Mouse (Mus musculus): Measurements from ENCODE around the gene Tmem262.

Tmem262 gene

DNA sequence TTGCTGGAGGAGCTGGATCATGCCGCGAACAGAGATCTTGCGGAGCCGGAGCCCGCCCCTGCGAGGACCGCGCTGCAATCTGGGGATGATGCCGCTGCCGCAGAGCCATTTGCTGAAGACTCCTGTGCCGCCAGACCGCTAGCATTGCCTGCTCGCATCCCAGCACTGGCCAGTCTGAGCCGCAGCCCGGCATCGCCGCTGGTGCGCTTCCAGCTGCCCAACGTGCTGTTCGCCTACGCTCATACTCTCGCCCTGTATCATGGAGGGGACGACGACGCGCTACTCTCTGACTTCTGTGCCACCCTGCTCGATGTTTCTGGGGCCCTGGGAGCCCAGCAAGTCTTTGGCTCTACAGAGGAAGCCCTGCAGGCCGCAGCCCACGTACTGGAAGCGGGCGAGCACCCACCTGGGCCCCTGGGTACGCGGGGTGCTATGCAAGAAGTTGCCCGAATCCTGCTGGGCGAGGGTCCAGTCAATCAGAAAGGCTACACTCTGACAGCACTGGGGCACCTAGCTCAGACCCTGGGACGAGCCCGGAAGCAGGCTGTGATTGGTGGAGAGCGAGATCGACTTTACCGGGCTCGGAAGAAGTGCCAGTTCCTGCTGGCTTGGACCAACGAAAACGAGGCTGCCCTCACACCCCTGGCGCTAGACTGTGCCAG lies 18.1 kb upstream of the Tmem262 start:
- peak; percentile 32 for DNase-seq

DNA sequence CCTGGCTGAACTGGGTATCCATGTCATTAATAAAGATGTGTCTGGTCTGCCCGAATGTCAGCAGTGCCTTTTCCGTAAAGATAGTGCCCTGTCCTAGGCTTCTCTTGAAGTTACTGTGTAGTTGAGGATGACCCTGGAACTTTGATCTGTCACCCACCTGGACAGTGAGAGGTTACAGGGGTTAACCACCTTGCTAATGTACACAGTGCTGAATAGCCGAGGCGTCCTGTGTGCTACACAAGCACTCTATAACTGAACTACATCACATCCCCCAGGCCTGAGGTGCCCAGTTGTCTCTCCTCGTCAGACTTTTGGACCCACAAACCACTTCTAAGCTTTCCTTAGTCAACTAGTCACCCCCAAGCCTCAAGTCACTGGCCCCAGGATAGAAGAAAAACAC lies 17.4 kb upstream of the Tmem262 start:
- DNase-seq = no peak

DNA sequence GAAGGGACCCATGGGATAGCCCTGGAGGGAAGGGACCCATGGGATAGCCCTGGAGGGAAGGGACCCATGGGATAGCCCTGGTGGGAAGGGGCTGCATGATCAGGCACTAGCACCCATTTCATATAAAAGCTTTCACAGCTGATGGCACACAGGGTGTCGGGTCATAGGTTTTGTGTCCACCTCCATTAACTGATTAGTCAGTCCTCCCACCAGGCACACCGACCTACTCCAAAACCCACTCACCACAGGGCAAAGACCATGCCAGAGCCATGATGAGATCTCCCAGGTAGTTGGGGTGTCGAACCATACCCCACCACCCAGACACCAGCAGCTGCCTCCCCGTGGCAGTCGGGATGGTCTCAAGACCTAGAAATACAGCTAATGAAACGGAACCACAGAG lies 16.8 kb upstream of the Tmem262 start:
- DNase-seq = no peak

DNA sequence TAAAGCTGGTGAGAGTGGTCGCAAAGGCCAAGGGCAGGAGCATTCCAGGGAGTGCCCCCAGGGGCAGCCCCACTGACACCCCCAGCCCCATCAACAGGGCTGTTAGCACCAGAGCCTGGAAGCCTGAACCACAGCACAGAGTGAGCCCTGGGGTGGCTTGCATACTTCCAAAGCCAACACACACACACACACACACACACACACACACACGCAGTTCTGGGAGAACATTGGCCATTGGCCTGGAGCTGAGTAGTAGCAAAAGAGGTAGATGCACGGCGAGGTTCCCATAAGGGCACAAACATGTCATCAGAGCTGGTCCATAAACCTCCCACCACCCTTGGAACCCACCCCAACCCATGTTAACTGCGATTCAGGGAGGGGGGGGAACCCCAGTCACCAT lies 13.3 kb upstream of the Tmem262 start:
- DNase-seq = no peak

DNA sequence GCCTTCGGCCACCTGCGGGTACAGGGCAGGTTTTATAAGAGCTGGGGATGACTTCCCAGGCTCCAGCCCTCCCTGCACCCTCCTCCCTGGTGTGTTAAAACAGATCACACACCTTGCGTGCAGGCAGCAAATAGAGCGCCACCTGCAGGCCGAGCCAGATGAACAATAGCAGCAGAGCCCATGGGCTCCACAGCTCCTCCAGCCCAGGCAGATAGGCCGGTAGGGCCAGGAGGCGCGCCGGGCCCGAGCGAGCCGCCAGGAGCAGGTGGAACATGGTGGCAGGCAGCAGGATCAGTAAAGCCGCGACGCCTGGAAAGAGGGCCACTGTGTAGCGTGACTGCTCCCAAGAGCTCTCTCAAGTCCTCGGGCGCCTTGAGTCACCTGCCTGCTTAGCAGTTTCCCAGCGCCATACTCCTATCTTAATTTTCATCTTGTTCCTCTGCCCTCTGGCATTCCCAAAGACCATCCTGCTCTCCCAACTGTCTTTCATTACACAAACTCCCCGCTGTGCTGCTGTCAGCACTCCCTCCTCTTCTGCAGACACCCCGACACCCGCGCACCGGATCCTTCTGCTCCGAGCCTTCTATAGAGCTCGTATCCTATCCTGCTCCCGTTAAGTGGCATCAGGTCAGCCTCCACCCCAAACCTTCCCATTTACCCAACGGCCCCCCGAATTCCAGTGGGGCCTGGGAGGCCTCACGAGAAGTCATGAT lies 12.7 kb upstream of the Tmem262 start:
- peak; percentile 85 for DNase-seq

DNA sequence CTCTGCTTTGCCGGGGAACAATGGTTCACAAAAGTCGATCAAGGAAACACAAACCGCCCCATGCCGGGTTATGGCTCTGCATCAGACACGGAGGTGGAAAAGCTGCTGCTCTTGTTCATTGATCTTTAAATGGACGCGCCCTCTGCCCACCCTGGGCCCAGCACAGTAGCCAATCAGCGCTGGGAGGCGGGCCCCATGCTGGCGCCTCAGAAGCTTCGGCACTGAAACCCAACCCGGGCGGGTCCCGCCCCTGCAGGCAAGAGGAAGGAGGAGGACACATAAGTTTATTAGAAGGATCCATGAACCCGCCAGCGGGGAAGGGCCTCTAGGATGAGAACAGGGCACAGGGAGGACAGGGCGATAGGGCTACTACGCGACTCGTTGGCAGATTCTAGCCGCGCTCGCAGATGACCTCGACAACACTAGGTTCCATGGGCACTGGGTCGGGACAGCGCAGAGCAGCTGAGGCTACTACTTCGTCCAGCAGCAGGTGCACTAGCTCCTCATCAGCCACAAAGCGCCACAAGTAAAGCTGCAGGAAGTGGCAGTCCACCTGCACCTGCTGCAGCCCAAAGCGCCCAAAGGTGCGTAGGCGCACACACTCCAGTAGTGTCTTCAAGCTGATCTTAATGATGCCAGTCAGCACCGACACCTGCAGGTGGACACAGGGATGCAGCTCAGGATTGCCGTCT lies 12.0 kb upstream of the Tmem262 start, which contains the start of gene Tm7sf2:
TSS of gene Tm7sf2 (minus strand) at position 650 of the 692 bp plus-strand sequence.
- peak; percentile 91 for DNase-seq

DNA sequence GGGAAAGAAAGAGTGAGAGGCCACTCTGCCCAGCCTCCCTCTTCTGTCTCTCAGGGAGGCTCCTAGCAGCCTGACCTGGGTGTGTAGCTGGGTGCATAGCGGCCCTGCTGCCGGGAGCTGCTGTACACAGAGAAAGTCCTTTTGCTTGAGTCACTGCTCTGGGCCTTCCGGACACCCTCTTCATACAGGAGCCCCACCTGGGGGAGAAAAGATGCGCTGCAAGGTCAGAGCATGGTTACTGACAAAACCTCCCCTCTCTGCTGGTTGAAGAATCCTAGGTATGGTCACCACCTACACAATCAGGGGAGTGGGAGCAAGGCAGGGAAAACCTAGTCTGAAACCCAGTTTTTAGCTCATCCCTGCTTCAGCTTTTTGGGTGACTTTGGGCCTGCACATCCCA lies 10.9 kb upstream of the Tmem262 start:
- no peak for DNase-seq

DNA sequence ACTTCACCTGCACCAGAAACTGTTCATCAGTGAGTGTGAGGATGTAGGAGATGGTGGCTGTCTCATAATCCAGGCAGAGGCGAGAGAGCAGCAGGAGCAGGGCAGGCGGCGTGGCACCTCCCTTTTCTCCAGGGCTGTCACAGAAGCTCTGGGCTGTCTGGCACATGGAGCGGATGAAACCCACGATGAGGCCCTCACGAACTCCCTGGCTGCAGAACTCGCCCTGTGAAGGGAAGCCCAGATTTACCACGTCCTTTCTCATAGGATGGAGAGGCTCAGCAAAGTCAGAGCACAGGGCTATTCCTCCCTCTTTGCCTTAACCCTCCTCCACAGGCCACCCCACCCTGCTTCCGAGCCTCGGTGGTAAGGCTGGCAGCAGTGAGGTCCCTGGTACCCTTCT lies 10.0 kb upstream of the Tmem262 start:
- no peak for DNase-seq

DNA sequence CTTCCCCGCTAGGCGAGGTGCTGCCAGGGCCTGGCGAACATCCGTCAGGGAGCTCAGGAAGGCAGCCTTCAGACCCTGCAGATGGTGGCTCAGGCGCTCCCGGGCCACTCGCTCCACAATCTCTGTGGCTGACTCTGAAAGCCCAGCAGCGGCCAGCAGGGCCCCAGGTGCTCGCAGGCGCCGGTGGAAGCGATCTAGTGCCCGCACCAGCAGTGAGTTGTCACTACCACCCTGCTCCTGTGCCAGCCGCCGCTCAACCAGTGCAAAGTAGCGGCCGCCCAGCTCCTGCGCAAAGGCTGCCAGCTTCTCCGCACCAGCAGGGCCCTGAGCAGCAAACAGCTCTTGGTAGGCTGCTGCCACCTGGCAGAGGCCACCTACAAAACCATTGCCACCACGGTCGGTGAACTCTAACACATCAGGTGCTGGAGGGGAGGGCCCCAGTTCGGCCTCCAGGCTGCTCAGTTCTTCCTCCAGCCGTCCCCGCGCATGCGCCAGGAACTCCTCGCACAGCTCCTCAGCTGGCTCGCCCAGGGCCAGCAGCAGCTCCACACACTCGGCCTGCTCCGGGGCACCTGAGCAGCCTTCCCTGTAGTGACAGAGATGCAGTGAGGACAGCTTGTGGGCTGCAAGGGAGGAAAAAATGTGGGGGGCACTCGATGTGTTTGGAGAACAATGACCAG lies 9.1 kb upstream of the Tmem262 start:
- no peak for DNase-seq

DNA sequence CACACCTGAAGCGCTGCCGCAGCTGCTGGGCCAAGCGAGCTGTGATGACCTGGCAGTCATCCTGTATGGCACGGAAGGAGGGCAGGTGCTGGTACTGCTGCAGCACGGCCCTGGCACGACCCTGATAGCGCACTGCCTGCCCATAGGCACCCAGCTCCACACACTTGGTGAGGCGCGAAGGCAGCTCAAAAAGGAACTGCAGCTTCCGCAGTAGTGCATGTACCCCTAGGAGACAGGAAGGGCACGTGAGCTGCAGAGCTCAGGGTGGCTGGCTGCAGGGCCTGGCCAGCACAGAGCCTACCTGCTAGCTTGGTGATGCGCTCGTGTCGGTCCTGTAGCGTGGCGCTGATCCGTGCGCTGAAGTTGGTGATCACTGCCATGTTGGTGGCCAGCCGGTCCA lies 8.6 kb upstream of the Tmem262 start:
- DNase-seq = no peak

DNA sequence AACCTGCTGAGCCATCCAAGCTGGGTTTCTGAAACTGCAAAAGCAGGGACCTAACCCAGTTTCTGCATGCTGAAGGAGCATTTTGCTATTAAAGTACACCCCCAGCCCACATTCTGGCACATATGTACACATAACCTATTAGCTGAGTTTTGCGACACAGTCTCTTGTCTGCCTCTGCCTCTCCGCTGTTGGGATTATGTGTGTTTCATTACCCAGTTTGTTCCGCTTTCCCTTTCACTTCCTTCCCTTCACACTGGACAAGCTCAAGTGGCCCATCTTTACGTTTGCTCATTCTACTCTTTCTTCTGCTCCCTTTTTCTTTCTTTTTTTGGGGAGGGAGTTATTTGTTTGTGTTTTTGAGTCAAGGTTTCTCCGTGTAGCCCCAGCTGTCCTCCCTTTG lies 5.9 kb upstream of the Tmem262 start:
- no peak for DNase-seq

DNA sequence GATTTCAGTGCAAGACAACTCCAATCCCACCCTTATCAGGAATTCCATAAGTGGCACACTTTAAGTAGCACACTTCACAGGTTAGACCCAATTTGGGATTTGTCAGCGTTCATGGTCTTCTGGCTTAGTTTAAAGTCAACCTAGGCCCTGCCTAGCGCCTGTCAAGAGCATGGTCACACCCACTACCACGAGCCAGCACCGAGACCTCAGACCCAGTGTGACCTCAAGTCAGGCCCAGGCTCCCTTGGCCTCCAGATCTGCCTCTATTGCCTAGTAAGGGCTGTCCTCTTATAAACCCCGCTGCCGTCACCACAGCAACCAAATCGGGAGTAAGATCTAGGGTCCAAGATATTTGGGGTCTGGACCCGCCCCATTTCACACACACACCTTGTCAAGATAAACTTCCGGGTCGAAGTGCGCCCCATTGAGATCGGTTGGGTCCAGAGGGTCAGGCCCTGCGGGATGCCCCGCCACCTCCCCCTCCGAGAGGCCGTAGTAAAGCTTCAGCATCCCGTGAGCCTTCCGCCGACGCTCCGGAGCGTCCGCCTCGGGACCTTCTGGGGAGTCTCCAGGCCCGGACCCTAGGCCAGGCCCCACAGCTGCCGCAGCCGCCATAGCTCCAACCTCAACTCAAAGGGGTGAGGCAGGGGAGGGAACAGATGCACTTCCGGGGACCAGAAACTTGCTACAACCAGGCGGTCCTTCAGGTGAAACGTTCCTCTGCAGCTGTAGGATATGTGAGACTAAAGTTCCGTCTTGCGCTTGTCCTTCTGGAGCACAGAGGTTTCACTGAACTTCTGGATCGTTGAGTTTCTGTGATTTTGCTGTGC lies 3.1 kb upstream of the Tmem262 start, which contains the start of gene Vps51:
TSS of gene Vps51 (minus strand) at position 668 of the 830 bp plus-strand sequence.
- peak; percentile 88 for DNase-seq

DNA sequence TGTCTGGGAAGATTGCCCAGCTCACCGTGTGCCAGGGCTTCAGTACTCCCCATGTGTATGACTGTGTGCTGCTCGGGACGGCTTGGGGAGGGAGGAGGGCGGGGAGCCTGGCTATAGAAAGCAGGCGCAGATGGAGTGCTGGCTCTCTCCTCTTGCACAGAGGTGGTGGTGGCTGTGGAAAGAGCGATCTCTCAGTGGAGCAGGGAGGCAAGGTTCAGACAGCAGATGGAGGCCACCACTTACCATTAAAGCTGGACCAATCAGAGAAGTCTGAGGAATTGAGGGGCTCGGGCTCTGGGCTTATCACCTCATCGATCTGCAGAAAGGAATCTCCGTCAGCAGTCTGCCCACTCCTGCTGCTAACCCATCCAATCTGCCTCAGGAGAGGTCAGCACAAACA lies 2.3 kb downstream of the Tmem262 start, which contains the start of gene Gm28374:
TSS of gene Gm28374 (minus strand) at position 101 of the 400 bp plus-strand sequence.
- no peak for DNase-seq

DNA sequence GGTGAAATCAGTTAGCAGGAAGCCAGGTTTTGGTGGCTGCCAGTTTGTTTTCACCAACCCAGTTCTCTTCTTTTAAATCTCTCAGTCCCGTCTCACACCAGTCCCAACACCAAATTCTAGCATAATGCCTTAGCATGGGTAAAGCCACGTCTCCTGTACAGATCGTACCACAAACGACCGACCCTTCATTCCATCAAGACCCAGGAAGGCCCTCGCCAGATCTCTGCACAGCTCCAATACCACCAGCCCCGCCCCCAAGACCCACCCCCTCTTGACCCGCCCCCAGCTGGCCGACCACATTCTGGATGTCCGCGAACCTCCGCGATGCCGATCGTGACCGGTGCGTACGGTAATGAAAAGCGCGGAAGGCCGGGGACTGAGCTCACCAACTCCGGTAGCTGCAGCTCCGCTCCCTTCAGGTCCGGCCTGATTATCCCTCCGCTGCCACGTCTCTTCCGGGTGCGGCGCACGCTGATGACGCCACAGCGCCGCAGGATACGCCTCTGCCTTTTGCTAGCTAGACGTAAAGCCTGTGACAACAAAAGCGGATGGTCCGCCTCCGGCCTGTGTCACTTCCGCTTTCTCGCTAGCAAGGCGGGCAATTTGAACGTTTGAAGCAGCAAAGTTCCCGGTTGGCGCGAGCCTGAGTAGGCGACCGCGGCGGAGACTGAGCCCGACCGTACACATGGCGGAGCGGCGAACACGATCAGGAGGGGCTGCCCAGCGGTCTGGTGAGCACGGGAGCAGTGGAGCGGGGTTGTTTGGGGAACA lies 4.8 kb downstream of the Tmem262 start, which contains the start of the genes Zfpl1 and Cdca5:
TSS of gene Zfpl1 (minus strand) at position 479 of the 771 bp plus-strand sequence.
TSS of gene Cdca5 (plus strand) at position 506 of the 771 bp plus-strand sequence.
- peak; percentile 98 for DNase-seq

DNA sequence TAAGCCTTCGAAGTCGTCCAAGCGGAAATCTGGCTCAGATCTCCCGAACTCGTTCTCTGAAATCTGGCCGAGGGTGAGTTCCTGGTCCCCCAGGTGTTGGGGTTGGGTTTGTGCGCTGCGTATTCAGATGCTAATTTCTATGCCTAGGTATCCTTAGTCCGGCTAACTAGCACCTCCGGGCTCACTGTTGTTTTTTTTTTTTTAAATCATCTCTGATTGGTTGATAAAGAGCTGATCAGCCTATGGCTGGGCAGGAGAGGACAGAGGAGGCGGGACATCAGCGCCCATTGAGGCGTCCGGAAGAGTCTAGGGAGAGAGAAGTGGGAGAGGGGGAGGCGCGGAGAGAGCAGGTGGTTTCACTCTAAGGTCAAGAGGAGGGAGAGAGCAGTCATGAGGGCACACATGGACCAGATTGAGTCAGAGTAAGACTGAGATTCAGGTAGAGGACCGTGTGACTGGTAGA lies 5.6 kb downstream of the Tmem262 start:
- no peak for DNase-seq

DNA sequence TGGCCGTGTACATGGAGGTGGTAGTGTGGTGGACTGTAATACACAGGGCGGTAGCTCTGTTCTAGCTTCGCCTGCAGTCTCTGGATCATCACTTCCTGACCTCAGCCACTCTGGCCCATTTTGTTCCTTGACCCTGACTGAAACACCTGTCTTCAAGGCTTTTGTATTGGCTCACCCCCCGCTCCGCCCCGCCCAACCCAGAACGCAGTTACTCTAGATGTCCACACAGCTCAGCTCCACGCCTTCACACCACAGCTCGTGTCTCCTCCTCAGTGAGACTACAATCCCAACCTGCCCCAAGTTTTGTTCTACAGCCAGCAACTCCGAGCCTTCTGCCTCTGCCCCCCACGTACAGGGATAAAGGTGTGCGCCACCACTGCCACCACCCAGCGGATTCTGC lies 9.0 kb downstream of the Tmem262 start:
- DNase-seq = no peak

DNA sequence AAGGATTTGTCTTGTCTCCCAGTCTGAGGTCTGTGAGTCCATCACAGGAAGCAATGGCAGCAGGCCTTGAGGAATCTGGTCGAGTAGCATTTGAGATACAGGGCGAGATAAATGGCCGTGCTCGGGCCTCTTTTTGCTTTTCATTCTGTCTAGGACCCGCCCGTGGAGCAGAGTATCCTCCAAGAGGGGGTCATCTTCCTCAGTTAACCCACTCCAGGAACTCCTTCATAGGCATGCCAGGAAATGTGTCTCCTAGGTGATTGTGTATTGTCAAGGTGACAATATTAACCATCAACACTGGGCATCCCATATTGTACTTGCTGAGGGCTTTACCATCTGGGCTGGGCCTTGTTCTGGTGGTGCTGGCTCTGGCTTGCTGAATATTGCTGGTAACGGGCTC lies 14.3 kb downstream of the Tmem262 start, which contains the start of gene AC131692.1:
TSS of gene AC131692.1 (plus strand) at position 301 of the 400 bp plus-strand sequence.
- no peak for DNase-seq

DNA sequence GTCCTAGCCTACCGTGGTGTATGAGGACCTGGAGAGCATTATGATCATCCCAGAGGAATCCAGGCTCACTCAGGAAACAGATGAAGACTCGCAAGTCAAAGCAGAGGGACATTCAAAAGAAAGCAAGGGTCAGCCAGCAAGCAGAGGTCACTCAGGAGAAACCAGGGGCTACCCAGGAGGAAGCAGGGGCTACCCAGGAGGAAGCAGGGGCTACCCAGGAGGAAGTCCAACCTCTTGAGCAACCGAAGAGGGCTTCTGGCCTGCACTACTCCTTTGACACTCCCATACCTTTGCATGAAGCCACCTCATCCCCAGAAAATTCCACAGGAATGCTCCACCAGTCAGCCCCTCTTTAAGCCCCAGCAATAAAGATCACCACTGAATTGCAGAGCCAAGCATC lies 18.0 kb downstream of the Tmem262 start:
- DNase-seq = no peak

DNA sequence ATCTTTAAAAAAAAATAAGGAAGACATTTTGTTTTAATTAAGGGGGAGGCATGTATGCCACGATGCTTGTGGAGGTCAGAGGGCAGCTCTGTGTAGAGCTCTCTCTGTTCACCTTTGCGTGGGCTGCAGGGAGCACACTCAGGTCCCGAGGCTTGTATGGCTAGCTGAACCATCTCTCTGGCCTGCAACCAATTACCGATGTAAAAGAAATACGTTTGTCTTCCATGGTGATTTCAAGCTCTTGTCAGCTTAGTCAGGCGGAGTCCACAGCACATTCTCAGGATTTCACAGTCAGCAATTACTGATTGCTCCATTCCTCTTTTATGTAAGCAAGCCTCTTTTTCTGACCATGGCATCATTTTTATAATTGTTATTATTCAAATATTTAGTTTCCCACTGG lies 21.4 kb downstream of the Tmem262 start:
- no peak for DNase-seq

DNA sequence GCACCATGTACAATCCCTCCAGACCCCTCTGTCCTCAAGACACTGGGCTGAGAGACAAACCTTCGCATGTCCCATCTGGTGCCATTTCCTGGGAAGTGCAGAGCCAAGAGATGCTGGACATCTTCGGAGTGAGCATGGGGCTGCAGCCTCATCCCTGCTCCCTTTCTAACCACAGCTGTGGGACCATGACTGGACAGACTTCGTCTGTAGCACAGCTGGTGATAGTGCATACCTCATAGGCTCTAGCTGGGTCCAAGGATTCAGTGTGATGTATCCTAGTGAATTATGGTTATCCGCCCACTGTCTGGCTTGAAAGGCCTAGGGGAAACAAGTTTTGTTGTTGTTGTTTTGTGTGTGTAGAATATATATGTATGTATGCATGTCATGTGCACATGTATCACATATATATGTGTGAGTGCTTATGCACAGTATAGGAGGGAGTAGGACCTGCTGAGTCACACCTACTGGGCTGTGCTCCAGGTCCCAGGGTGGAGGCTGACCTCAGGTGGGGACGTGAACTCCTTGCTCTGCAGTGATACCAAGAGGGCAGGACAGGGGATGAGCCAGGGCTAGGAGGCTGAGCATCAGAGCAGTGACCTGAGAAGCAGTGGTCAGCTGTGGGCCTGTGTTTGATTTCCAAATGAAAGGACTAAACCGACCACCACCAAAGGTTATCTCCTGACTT lies 22.5 kb downstream of the Tmem262 start:
- DNase-seq = no peak

Data from right cerebral cortex, adult 18-20 months (tissue).